Mouse (Mus musculus) ES-Bruce4 (cell line): ENCODE measurements around the gene Hdgfl2. TPM values are rescaled to one million over a fixed set of nuclear protein-coding genes. Genes with fewer than 3 reads are reported as not detected.

ENCODE experiments used
- H3K27ac ChIP-seq: 2 replicates; pipeline ENCODE4 v1.5.1; 2012; ENCODE audit warnings: low read length, inconsistent platforms; ENCODE audit not compliant: insufficient read depth
- H3K27me3 ChIP-seq: 2 replicates; pipeline ENCODE4 v1.6.1; 2012; ENCODE audit warnings: mild to moderate bottlenecking, low read length, inconsistent platforms; ENCODE audit not compliant: control insufficient read depth, poor library complexity, insufficient read depth, severe bottlenecking
- H3K36me3 ChIP-seq: 2 replicates; pipeline ENCODE4 v1.6.1; 2012; ENCODE audit warnings: inconsistent platforms, mild to moderate bottlenecking, low read length, moderate library complexity; ENCODE audit not compliant: control insufficient read depth, poor library complexity, insufficient read depth, severe bottlenecking
- H3K4me1 ChIP-seq: one replicate; pipeline ENCODE4 v1.8.1; 2011; ENCODE audit warnings: low read length; ENCODE audit not compliant: control insufficient read depth, insufficient read depth
- H3K4me3 ChIP-seq: 2 replicates; pipeline ENCODE4 v1.5.1; 2011; ENCODE audit warnings: low read depth, mild to moderate bottlenecking, low read length
- H3K9ac ChIP-seq: 2 replicates; pipeline ENCODE4 v1.6.1; 2012; ENCODE audit warnings: low read depth, mild to moderate bottlenecking, inconsistent platforms; ENCODE audit not compliant: poor library complexity, severe bottlenecking
- H3K9me3 ChIP-seq: replicated peaks from 2 replicates; pipeline ENCODE4 v1.6.1; 2012; ENCODE audit warnings: mild to moderate bottlenecking, low read length, inconsistent platforms; ENCODE audit not compliant: control insufficient read depth, poor library complexity, insufficient read depth, severe bottlenecking
- CTCF ChIP-seq: IDR thresholded peaks from one replicate; pipeline ENCODE4 v1.8.1; 2011; ENCODE audit warnings: low read depth, low read length
- EP300 ChIP-seq: IDR thresholded peaks from 2 replicates; pipeline ENCODE4 v1.6.1; 2011; ENCODE audit warnings: low read depth, low read length; ENCODE audit not compliant: insufficient read depth
- POLR2A ChIP-seq: IDR thresholded peaks from one replicate; pipeline ENCODE4 v1.8.1; 2011; ENCODE audit warnings: low read length; ENCODE audit not compliant: insufficient read depth
- polyA plus RNA-seq: library from polyadenylated mRNA; stranded (reverse); fragments of >200 nt; gene quantifications from 2 replicates; pipeline ENCODE4 v1.2.4, GENCODE M21; 2011; ENCODE audit warnings: low read depth; ENCODE audit not compliant: missing spikeins, insufficient read depth, insufficient read length

Hdgfl2 gene
- polyA plus RNA-seq, 1 experiment: 77.5 TPM

DNA sequence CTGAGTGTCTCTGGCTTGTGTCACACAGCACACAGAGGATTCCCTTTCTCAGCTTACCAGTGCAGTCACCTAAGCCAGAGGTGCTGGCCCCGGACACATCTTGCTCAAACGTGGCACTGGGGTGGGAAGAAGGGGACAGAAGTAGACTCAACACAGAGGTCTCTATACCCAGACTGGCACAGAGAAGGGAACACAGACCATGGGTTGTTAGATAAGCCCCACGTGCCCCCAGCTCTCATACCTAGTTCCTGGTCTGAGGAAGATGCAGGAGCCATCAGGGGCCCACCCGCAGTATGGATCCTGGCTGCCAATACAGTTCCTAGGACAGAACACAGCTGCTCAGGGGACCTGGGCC lies 45.8 kb downstream of the Hdgfl2 start:
- Histone ChIP-seq H3K9ac (no peak overlapping the region), H3K4me1 (no peaks in the 10 kb centered on the region), H3K27ac (no peak overlapping the region), H3K36me3 (no peaks in the 10 kb centered on the region), H3K4me3 (no peak overlapping the region), H3K27me3 (peaks cover 4% of the 10 kb centered on the region; the same call in 1 of the 2 replicates), H3K9me3 (no peaks in the 10 kb centered on the region)
- TF ChIP-seq EP300 (no peak), POLR2A (no peak), CTCF (no peak)

DNA sequence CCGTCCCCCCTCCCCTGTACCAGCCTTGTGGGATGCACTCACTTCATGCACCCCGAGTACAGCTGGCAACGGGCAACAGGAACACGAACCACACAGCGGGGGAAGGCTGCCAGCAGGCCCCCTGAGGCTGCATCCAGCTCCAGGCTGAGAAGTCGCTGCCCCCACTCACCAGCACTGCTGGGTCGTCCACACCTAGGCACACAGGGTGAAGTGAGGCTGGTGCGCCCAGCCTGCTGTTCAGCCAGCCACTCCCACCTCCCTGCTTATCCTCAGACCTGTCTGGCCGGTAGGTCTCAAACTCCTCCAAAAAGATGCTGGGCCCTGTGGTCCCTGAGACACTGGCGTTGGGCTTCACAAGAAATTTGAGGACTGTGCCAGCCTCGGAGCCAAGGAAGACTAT lies 46.7 kb downstream of the Hdgfl2 start:
- no peaks in the 10 kb centered on the region for H3K9me3 ChIP-seq
- TF ChIP-seq EP300: no peak
- no peak for TF ChIP-seq POLR2A
- TF ChIP-seq CTCF: no peak
- H3K36me3 ChIP-seq: no peaks in the 10 kb centered on the region
- peaks cover 4% of the 10 kb centered on the region; the same call in 1 of the 2 replicates for H3K27me3 ChIP-seq
- no peaks in the 10 kb centered on the region for H3K4me1 ChIP-seq
- H3K9ac ChIP-seq: no peak overlapping the region
- no peak overlapping the region for H3K4me3 ChIP-seq
- no peak overlapping the region for H3K27ac ChIP-seq

DNA sequence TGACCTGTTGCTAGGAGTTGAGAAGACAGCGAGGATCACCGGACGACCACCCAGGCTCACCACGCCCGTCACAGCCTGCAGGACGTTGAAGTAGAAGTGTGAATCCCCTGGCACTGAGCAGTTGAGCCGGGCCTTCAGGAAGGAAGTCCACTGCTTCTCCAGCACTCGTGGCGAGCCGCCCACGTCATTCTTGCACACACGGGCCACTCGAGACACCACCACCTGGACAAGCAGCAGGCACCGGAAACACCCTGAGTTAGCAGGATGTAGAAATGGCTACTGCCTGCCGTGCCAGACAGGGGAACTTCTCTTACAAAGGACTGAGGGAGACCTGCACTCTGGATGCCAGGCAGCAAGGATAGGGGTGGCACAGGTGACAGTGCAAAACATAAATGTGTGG lies 48.8 kb downstream of the Hdgfl2 start:
- no peak overlapping the region for H3K9ac ChIP-seq
- peaks cover 4% of the 10 kb centered on the region; the same call in 1 of the 2 replicates for H3K27me3 ChIP-seq
- no peaks in the 10 kb centered on the region for H3K36me3 ChIP-seq
- no peak overlapping the region for H3K27ac ChIP-seq
- H3K9me3 ChIP-seq: no peaks in the 10 kb centered on the region
- no peaks in the 10 kb centered on the region for H3K4me1 ChIP-seq
- no peak overlapping the region for H3K4me3 ChIP-seq
- TF ChIP-seq EP300 (no peak), POLR2A (no peak), CTCF (no peak)

DNA sequence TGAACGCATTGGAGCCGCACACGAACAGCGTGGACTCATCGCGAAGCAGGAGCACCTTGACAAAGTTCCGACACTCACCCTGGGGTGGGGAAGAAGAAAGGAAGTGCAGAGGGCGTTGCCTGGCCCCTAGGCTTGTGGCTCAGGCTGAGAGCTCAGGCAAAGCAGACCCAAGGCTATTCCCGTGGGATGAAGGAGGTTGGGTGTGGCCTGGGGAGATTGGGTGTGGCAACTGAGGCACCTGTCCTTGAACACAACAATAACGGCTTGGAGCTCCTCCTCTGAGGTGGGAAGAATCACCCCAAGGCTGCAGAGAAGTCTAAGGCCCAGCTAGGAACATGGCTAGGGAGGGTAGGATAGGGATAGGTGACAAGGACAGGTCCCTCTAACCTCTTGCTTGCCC lies 51.7 kb downstream of the Hdgfl2 start:
- Histone ChIP-seq H3K9ac (no peak overlapping the region), H3K4me1 (no peaks in the 10 kb centered on the region), H3K27me3 (no peaks in the 10 kb centered on the region), H3K36me3 (no peaks in the 10 kb centered on the region), H3K4me3 (no peak overlapping the region), H3K9me3 (no peaks in the 10 kb centered on the region), H3K27ac (no peak overlapping the region)
- TF ChIP-seq EP300 (0 out of 2 replicates have a peak, but pooled peaks have one; percentile 16), POLR2A (no peak)

DNA sequence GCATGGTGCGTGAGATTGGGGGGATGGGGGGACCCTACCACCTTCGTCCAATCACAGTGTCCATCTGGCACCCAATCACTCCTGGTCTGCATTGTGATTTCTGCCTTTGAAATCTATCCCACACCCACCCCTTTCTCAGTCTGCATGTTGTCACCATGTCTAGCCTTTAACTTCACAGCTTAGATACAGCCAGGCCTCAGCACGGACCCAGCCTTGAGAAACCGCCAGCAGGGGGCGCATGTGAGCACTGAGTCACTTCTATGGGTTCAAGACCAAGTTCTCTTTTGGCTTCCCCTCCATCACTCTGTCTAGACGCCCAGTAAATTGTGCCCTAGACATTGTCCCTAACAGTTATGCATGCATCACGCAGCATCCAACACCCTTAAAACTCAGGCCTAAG lies 52.4 kb downstream of the Hdgfl2 start:
- TF ChIP-seq CTCF (peak; percentile 83), POLR2A (no peak), EP300 (no peak)
- Histone ChIP-seq H3K4me1 (no peaks in the 10 kb centered on the region), H3K27ac (no peak overlapping the region), H3K4me3 (no peak overlapping the region), H3K9me3 (no peaks in the 10 kb centered on the region), H3K27me3 (no peaks in the 10 kb centered on the region), H3K9ac (no peak overlapping the region), H3K36me3 (no peaks in the 10 kb centered on the region)

DNA sequence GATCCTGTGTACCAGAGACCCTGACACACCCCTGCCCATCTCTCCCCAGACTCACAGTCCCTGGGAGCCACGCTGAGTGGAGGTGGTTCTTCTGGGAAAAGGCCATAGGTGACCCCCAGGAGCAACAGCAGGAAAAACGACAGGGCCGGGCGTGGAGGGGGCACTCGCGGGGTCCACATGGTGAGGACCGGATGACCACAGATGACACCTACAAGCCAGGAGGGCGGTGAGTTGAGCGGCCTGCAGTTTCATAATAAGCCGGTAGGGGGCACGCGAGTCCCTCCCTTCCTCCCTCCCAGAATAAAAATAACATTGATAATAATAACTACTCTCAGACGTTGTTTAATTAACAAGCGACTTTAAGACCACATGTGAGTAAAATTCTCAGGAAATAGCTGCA lies 53.2 kb downstream of the Hdgfl2 start:
- Histone ChIP-seq H3K9me3 (no peaks in the 10 kb centered on the region), H3K4me3 (no peak overlapping the region), H3K36me3 (no peaks in the 10 kb centered on the region), H3K27ac (no peak overlapping the region), H3K27me3 (no peaks in the 10 kb centered on the region), H3K4me1 (no peaks in the 10 kb centered on the region), H3K9ac (no peak overlapping the region)
- TF ChIP-seq CTCF (peak; percentile 69), EP300 (no peak)
